Mouse (Mus musculus) left cerebral cortex, adult 8-10 months (tissue): ENCODE measurements around the gene Mttp. TPM values are rescaled to one million over a fixed set of nuclear protein-coding genes. Genes with fewer than 3 reads are reported as not detected.

Source experiments
- DNase-seq, 2 experiments: peaks; one replicate each; pipeline ENCODE4 v3.0.0; 2022; ENCODE audit warnings: low spot score in 2 of 2
- total RNA-seq, 4 experiments: library from RNA; stranded (reverse); gene quantifications; 2 replicates each; pipeline ENCODE4 v1.2.4; 2022

The Mttp gene
- total RNA-seq, 4 experiments from 2014 or later, result 7.3 to 7.8 (median 7.8) TPM

DNA sequence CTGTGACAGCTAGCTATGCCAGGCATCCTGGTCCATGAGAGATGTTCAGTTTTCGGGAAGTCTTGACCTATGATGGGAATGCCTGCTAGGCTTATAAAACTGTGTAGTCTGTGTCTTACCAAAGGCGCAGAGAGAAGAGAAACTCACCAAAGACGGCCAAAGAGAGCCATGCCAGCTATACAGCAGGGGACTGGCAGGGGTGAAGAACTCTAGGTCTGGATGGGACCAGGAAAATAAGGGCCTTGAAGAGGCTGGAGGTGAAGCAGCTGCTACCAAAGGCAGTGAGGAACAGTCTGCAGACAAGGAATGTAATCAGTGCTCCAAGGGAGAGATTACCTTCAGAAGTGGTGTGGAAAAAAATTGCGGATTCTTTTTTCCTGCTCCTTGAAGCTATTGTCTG, 60.9 kb downstream of the Mttp start:
- DNase-seq, result no peak

DNA sequence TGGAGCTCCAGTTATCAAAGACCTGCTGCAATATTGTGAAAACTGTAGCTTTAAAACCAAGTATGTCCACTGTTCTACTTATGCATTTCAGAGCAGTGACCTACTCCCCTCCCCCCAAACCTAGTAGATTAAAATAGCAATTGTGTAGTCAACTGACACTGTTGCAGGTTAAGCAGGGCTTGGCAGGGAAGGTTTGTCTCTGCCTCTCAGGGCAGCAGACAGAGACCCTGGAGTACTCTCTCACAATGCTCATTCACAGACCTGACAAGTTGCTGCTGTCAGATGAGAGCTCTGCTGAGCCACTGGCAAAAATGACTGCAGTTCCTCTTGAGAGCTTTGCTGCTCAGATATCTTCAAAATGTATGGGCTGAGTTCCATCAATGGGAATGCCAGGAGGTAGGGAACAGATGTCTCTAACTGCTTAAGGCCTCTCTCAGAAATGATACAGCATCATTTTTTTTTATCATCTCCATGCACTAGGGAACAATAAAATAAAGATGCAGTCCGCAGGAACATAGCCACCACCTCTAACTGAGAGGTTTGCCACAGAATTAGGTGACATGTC, 61.6 kb downstream of the Mttp start:
- no peak for DNase-seq

DNA sequence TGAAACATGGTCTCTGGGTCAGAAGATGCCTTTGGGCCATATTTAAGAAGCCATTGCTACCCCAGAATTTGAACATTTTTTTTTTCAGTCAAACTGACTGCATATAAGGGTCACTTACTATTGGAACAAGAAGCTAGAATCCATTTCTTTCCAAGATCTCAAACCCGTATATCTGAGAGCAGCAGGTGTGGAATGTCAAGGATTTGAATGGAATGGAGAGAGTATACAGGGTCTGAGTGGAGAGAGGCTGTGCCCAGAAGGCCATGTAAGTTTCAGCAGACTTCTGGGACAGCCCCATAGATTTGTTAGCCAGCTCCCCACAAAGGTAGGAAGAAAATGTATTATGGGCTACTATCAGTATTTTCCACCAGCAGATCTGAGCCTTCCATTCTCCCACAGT, 66.1 kb downstream of the Mttp start:
- no peak for DNase-seq

DNA sequence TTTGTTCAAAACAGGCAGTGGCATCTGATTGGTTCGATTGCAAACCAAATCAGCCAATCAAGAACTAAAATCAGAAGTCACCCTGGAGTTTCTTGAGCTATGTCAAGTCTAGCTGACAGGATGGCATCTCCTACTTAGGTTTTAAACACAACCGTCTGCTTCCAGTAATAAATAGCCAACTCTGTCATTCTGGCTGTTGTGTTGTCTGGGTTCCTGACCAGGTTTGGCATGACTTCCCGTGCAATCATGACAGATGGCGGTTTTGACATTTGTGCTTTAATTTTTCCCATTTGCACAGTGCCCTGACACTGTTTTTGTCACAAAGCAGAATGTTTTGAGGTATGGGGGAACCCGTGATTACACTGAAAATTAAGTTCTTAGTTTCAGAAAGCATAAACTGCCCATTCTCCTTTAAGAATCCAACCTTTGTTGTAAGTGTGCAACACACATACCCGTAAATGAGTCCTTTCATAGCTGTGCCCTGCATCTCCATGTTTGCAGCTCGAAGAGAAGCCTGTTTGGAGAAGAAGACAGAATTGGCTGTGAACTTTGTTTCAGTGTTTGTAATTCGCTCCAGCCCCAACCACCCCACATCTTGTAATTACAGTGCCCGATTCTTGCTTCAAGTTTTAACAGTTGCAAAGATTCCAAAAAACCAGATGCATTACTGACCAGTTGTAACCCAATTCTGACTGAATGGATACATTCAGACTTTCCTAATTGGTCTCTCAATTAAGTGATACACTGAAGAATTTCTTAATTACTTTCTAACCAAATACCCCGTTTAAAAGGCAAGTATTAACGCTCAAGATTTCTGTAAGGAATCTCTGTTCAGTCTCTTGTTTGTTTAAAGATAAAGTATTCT, 67.1 kb downstream of the Mttp start:
- no peak for DNase-seq

DNA sequence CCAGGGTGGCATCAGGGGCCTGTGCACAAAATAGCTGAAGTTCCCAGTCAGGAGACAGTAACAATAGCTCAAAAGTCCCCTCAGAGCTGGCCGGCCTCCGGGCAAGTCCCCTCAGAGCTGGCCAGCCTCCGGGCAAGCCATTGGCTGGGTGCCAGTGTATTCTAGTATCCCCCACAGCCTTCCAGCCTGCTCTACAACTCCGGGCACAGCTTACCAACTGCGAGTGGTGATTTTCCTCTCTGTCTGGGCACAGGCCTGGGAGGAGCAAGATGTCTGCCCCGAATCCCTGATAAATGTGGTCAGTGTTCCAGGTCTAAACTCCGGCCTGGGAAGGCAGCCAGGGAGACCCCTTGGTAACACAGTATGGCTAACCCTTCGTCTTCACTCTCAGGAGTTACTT, 69.6 kb downstream of the Mttp start:
- no peak for DNase-seq

DNA sequence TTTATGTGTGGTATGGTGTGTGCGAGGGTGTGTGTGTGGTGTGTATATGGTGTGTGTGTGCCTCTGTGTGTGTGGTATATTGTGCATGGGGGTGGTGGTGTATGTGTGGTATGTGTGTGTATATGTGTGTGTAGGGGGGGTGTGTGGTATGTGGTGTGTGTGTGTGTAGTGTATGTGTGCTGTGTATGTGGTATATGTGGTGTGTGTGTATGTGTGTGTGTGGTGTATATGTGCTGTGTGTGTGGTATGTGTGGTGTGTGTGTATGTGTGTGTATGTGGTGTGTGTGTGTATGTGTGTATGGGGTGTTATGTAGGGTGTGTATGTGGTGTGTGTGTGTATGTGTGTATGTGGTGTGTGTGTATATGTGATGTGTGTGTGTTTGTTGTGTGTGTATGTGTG, 70.6 kb downstream of the Mttp start:
- no peak for DNase-seq

DNA sequence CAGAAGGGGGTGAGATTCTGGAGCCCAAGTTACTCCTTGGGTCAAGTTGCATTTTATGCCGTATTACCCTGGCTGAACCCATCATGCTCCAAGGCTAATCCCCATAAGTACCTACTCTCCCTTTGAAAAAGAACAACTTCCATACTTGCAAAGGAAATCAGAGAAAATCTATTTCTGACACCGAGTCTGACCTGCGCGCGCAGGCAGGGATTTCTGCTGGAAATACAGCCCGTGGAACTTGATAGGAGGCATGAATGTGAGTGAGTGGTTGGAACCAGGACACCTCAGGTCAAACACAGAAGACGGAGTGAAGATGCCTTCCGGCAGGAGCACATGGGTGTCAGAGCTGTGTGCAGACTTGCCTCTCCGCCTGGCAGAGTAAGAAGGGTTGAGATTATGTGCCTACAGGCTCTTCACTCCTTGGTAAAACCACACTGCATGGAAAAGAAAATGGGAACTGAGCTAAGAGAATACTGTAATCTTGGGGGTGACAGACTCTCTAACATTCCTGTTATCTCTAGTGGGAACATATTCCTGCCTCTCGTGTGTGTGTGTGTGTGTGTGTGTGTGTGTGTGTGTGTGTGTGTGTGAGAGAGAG, 73.2 kb downstream of the Mttp start:
- no peak for DNase-seq

DNA sequence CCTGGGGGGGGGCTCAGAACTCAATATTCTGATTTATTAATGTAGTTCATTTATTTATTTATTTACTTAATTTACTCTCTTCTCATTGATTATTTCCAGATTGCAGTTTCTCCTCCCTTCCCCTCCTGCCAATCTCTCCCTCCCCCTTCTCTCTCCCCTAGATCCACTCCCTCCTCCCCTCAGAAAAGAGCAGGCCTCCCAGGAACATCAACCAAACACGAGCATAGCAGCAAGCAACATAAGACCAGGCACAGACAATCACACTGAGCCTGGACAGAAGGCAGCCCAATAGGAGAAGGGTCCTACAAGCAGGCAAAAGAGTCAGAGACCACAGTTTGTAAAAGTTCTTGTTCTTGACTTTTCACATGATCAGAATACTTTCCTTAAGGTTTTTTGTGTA, 73.8 kb downstream of the Mttp start:
- no peak for DNase-seq

DNA sequence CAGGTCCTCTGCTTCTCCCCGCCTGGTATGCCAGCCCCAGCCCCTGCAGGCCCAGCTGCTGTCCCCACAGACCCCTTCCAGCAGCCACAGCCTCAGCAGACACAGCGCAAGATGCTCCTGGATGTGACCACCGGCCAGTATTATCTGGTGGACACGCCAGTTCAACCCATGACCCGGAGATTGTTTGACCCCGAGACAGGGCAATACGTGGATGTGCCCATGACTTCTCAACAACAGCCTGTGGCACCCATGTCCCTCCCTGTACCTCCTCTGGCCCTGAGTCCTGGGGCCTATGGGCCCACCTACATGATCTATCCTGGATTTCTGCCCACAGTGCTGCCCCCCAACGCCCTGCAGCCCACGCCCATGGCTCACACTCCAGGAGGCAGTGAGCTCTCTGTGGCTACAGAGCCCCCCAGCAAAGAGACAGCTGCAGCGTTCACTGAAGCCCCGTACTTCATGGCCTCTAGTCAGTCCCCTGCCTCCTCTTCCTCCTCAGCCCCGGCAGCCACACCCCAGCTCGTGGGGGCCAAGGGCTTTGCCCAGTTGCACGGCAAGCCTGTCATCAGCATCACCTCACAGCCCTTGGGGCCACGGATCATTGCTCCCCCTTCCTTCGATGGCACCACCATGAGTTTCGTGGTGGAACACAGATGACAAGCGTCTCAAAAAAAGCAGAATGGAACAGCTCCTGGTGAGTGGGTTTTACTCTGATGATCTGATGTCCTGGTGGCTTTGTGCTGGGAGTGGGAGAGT, 74.8 kb downstream of the Mttp start:
- no peak for DNase-seq

DNA sequence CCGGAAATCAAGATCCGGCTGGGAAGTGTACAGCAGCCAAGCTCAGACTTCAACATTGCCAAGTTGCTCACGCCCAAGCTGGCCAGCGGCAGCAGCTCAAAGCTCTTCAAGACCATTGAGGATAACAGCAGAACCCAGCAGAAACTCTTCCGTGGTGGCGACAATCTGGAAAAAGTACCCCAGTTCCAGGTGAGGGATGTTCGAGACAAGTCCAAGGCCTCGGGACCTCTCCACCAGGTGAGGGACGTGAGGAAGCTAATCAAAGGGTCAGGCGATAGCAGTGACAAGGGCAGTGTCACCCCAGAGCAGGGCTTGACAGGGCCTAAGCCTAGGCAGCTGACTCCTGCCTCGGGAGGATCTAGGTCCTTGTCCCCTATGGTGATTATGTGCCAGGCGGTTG, 76.7 kb downstream of the Mttp start:
- no peak for DNase-seq

DNA sequence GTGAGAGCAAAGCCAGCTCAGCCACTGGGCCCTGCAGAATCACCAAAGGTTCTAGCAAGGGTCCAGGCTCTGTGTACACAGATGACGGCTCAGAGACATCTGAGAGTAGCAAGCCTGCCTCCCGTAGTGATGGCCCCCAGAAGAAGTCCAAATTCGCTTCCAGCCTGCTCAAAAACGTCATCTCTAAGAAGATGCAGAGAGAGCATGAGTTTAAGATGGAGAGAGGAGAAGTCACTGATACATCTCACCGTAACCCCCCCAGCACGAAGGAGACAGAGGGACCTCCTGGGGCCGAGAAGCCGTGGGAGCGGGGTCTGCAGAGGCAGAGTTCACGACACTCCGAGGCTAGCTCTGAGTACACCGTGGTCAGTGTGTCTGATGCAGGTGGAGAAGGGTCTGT, 77.5 kb downstream of the Mttp start, which contains the start of gene Gm5105:
Gene Gm5105 (minus strand): TSS at position 101 of the 400 bp plus-strand sequence.
- DNase-seq, result no peak

DNA sequence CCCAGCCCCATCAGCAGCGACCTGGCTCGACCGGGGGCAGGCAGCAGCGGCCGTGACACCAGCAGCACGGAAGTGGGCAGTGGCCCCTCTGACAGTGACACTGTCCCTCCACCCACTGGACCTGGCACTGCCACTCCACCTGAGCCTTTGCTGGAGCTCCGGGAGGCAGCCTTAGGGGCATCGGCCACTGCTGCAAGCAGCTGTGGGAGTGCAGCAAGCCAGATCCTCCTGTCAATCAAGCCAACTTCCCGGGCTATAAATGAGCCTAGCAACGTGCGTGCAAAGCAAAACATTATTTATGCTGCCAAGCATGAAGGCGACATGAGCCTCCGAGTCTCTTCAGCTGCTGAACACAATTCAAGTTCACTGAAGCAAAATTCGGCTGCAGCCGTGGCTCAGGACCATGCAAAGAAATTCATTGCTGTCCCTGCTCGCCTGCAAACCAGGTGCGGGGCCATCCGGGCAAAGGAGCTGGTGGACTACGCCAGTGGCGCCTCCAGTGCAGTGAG, 78.4 kb downstream of the Mttp start:
- DNase-seq, result no peak

DNA sequence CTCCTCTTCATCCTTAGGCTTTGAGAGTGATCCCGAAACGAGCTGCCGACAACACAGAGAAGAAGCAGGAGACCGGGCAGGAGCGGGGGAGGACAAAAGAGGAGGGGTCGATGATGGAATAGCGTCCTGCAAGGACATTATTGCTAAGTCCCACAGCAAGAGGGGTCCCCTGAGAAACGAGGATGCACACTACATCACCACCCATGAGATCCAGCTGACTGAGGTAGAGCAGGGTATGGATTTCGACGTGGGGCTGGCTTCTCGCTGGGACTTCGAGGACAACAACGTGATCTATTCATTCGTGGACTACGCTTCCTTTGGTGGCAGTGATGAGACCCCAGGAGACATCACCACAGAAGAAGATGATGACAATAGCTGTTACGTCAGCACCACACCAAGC, 78.8 kb downstream of the Mttp start:
- no peak for DNase-seq

DNA sequence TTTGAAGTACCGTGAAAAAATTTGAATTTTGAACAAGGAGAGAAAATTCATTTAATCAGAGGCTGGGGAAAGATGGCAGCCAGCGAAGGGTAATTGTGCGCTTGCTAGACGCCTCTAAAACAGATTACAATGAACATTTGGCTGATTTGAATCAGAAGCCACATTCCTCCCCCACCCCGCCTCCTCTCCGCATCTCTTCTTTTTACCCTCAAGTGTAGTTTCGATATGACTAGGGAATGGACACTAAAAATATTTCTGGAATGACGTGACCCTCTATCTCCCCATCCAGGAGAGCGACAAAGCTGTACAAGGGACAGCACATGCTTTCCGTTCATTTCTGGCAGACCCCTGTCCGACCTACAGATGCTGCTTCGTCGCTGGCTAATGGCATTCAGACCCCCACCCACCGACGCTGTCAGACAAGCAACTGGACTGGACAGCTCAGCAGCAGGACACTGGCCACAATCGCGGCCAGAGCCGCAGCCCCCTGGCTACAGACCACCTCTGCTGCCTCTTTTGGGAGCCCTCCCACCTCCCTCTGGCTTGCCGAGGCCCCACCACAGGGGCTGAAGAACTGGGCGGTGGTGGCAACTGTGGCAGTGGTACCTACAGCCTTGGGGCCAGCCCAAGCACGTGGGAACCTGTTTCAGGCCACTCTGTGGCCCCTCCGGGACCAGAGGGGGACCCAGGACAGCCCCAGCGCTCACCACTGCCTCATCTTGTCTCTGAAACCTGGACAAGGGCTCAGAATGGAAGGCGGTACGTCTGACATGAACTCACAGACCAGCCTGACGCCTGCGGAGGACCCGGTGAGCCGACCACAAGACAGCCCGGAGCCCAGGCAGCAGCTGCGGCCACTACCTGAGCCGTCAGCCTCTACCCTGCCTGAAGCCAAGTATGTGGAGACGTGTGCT, 79.8 kb downstream of the Mttp start, which contains the start of gene 1110002E22Rik:
Gene 1110002E22Rik (plus strand): TSS at position 321 of the 914 bp plus-strand sequence.
- DNase-seq, result peak in 1 of 2 experiments; percentile 43

DNA sequence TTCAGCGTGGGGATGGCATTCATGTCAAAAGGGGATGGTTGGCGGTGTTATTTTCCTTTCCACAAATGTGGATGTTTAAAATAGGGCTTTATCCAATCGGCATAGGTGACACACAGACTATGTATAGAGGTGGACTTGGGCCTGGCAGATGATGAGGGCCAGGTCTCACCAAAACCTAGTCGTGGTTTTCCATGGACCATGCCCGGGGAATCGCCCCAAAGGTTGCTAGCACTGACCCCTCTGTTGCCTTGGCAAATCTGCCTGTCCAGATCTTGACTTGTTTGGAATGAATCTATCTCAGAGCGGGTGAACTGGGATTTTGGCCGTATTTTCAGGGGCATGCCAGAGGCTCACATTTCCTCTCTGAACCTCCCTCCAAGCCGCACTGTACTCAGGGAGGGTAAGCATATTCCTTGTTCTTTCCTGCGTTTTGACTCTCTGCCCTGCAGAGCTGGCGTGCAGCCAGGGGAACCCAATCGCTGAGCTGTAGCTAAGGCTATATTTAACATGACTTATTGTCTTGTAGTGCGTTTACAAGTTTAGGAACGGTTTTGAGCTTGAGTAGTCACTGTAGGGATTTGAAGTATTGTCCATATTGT, 80.9 kb downstream of the Mttp start:
- DNase-seq, result no peak

DNA sequence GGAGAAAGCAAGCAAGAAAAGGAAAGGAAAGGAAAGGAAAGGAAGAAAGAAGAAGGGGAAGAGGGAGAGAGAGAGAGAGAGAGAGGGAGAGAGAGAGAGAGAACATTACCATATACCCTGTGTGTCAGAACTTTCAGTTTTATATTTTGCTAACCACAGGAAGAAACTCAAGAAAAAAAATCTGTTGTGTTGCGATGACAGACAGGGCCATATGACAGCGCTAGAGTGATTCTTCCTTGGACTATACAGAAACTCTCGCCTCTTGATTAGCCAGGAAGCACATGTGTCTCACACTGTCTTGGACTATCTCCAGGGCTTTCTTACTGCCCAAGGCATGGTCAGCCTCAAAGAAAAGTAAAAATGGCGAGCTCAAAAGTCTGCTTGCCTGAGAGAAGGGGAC, 82.1 kb downstream of the Mttp start:
- no peak for DNase-seq

DNA sequence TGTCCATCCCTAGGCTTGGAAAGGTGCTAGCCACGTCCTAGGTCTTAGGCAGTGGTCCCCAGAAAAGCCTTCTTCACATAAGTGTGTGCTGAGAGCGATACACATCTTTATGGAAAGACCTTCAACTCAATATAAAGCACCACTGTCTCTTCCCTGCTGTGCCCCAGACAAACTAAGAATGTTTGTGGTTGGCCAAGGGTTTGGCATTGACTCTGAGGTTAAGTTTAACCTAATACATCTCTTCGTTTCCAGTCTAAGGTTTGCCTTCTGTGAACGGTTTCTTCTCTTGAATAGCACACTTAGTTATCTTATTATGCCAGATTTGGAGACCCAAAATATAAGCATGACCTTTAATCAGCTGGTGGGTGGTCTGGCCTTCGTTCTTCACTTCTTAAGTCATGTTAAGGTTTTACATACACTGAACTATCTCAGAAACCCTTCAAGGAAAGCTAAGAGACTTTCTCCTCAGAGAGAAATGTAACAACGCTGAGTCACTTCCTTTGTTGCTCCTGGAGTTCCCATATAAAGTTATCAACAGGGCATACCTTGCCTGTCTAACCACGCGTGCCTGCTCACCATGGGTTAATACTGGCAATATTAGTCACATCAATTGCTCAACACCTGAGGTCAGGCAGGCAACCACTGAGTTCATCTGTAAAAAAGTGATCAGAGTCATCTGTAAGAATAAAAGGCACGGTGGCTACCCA, 83.4 kb downstream of the Mttp start:
- no peak for DNase-seq

DNA sequence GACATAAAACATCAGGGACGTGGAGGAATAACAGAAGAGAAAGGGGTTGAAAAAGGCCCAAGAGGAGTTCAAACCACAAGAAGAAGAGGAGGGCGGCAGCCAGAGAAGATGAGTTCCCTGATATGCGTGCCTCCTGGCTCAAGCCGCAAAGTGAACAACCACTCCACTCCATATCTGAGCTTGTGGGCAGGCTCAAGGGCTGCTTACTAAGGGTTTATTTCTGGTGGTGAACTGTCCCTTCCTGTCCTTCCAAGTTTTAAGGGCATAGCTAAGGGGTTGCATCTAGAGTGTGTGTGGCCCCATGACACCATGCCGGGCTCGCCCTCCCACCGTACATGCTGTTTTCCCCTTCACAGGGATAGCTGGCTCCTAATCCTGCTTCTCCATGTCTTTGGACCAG, 84.3 kb downstream of the Mttp start:
- DNase-seq, result no peak

DNA sequence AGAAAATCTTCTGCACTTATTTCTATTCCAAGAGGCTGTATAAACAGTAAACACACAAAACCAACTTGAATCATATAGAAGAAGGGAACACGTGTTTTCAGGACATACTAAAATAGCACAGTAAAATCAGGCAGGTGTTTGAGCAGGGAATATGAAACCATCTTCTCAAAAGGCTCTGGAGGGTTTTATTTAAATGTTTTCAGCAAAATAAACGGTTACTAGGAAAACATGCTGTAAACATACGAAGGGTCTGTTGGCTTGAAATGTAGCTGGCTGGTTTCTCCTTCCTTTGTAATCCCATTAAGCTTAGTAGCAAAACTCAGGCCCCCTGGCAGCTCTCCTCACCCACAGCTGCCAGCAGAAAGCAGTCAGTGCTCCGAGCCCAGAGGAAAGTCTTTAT, 86.5 kb downstream of the Mttp start:
- DNase-seq, result no peak

DNA sequence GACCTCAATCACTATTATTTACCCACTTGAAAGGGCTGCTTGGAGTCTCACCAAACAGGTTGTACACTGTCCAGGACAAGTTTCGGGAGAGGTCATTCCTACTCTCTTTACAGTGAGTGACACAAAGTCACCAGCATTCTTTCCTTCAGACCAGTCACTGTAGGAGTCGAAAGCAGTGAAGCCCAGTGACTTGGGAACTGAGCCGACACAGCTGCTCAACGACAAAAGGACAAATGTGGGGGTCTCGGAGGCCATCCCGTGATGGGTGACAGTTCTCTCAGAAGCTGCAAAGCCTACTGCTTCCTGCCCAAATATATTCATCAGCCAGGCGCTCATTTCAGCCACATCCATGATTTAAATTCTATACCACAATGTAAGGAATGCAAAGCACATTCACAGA, 87.8 kb downstream of the Mttp start:
- DNase-seq, result no peak
